28 mouse cellular contexts compared by ENCODE assay signal in genomic region chr5:110535964-110536363, GRCm38 (mm10). TPM values are rescaled to one million over a fixed set of nuclear protein-coding genes. Genes with fewer than 3 reads are reported as not detected.
A peak's percentile ranks its signal among the peaks of the same experiment; 100 is the strongest.
DNase-seq lines count a peak whose midpoint lies in the region; ATAC-seq lines count a peak whose summit lies in the region.
"Had no signal": no experiment of that assay in that cellular context is flagged by ENCODE, and none has a peak within 500 bp of the region (broad histone marks: within the 10 kb centered on the region; RNA-seq: fewer than 3 reads in every experiment).

No protein-coding gene starts in this region.

- peak; percentile 57; the same call in 1 of the 2 replicates for ATAC-seq in neural tube, embryonic 13.5 days (ENCODE audit: low read depth)
- ATAC-seq: CD4-positive, CD25-positive, alpha-beta regulatory T cell, adult 4 months; forebrain, embryonic 14.5 days; forebrain, embryonic 16.5 days; Patski had no signal

- WGBS in neural tube, embryonic 13.5 days, result 43% methylated on average over 8 of the region's 8 CpGs

- H3K4me1 ChIP-seq in neural tube, embryonic 13.5 days (replicated peaks), result peaks cover 11% of the 10 kb centered on the region; the same call in 1 of the 2 replicates
- H3K4me1 ChIP-seq: embryonic facial prominence, embryonic 13.5 days; embryonic facial prominence, embryonic 15.5 days; forebrain, embryonic 10.5 days; forebrain, embryonic 12.5 days had no signal

- DNase-seq in heart, adult 11 months, result peak; percentile 58
- no peak for DNase-seq in heart, postnatal 14 days
- DNase-seq in neural tube, embryonic 10.5 days (ENCODE audit: extremely low spot score, low spot score), result no peak
- DNase-seq in T-cell, adult 2 months (ENCODE audit: low spot score), result no peak
- DNase-seq: adrenal gland, adult 2 months; adrenal gland, postnatal 10 days; adrenal gland, postnatal 25 days; B cell, adult 2 months; cerebellum, adult 11 months; cerebellum, adult 18-20 months; cerebellum, adult 8-10 months; cerebellum, adult 9-11 months; cerebellum, postnatal 14 days; cerebellum, postnatal 36 days; embryo, embryonic 11 days had no signal

- H3K9me3 ChIP-seq in neural tube, embryonic 13.5 days, result no peaks in the 10 kb centered on the region
- H3K9me3 ChIP-seq: embryonic facial prominence, embryonic 13.5 days; embryonic facial prominence, embryonic 15.5 days; forebrain, embryonic 10.5 days; forebrain, embryonic 12.5 days had no signal

- no peaks in the 10 kb centered on the region for H3K36me3 ChIP-seq in neural tube, embryonic 13.5 days
- H3K36me3 ChIP-seq: embryonic facial prominence, embryonic 13.5 days; embryonic facial prominence, embryonic 15.5 days; forebrain, embryonic 10.5 days; forebrain, embryonic 12.5 days; G1E had no signal

- H3K27ac ChIP-seq in neural tube, embryonic 13.5 days (replicated peaks), result peak overlapping the region; percentile 64; the same call in 1 of the 2 replicates
- H3K27ac ChIP-seq: embryonic facial prominence, embryonic 13.5 days; embryonic facial prominence, embryonic 15.5 days; forebrain, embryonic 10.5 days; forebrain, embryonic 12.5 days had no signal

- no peak overlapping the region for H3K4me3 ChIP-seq in neural tube, embryonic 13.5 days
- H3K4me3 ChIP-seq: embryonic facial prominence, embryonic 13.5 days; embryonic facial prominence, embryonic 15.5 days; erythroblast, embryonic 14.5 days; forebrain, embryonic 10.5 days; forebrain, embryonic 12.5 days had no signal

- peaks cover 5% of the 10 kb centered on the region for H3K27me3 ChIP-seq in neural tube, embryonic 13.5 days

- intact Hi-C loops in heart, postnatal 14 days (cut with DNase I), result no loop called here

- no peak overlapping the region for H3K4me2 ChIP-seq in neural tube, embryonic 13.5 days
- H3K4me2 ChIP-seq: embryonic facial prominence, embryonic 13.5 days; embryonic facial prominence, embryonic 15.5 days; forebrain, embryonic 12.5 days had no signal

- no peak overlapping the region for H3K9ac ChIP-seq in neural tube, embryonic 13.5 days
- H3K9ac ChIP-seq: embryonic facial prominence, embryonic 13.5 days; embryonic facial prominence, embryonic 15.5 days; forebrain, embryonic 12.5 days had no signal

RNA-seq across cellular contexts. Expression of gene Galnt9, which starts 8.2 kb away (rescaled TPM):
- total RNA-seq in heart, postnatal 14 days (2021), result not detected
- 15.9 and 17.8 TPM in 2 replicates for polyA plus RNA-seq in neural tube, embryonic 13.5 days (2015; fragmentation: Nextera tagmentation; extraction: Ambion mirVana)
- total RNA-seq: CH12.LX; common myeloid progenitor, adult 5-6 weeks had no signal
- polyA plus RNA-seq: G1E, Patski had no signal
